Mouse (Mus musculus) gastrocnemius, postnatal 25 days (tissue): ENCODE measurements around the gene Carmil1. TPM values are rescaled to one million over a fixed set of nuclear protein-coding genes. Genes with fewer than 3 reads are reported as not detected.

ENCODE experiments used
- DNase-seq: peaks from one replicate; pipeline ENCODE4 v3.0.0; 2022
- long read RNA-seq, 2 experiments: library from polyadenylated mRNA; stranded (forward); transcript quantifications; one replicate each; pipeline ENCODE4 v2.0.0; 2021
- total RNA-seq, 2 experiments: library from RNA; stranded (reverse); gene quantifications; 1 replicate in 1 of 2; 2 replicates in 1 of 2; pipeline ENCODE4 v1.2.3; 2021

The Carmil1 gene
- 1 to 10 TPM; 1.9 to 3.0 TPM for total RNA-seq
- long read RNA-seq, experiment 1: 0 reads
- long read RNA-seq, experiment 2: 0 reads

GRCm38 (mm10) chr13:24280439-24281431 is at the start of gene Carmil1:
Carmil1 (minus strand) TSS chr13:24280795.
- DNase-seq: peak; percentile 78

- DNase-seq: no peak
Observed at GRCm38 (mm10) chr13:24330128-24330527, 49.5 kb upstream of the Carmil1 start.

- DNase-seq: no peak
Observed at GRCm38 (mm10) chr13:24328036-24328817, 47.6 kb upstream of the Carmil1 start.

GRCm38 (mm10) chr13:24327201-24327600 is 46.6 kb upstream of the Carmil1 start, which contains the start of gene Cmah:
Cmah (plus strand) TSS chr13:24327404.
- DNase-seq: no peak

GRCm38 (mm10) chr13:24321313-24321712 is 40.7 kb upstream of the Carmil1 start:
- DNase-seq: no peak

DNA sequence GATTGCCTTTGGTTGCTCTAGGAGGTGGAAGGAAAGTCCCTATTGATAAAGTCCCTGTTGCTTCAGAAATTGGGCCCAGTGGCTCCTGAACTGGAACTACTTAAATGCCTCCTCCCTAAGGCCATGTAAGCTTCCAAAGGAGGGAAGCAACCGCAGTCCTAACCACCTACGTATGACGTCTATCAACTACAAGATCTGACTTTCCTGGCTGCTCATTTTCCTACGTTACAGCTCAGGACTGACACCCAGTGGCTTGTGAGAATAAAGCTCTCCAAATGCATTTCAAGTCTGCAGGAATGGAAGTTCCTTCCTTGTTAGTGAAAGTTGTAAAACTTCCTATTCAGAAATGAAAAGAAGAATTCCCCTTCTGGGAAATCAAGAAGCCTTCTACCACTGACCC is 38.0 kb upstream of the Carmil1 start:
- DNase-seq: no peak

- DNase-seq: no peak
Observed at GRCm38 (mm10) chr13:24316563-24316962, 36.0 kb upstream of the Carmil1 start.

DNA sequence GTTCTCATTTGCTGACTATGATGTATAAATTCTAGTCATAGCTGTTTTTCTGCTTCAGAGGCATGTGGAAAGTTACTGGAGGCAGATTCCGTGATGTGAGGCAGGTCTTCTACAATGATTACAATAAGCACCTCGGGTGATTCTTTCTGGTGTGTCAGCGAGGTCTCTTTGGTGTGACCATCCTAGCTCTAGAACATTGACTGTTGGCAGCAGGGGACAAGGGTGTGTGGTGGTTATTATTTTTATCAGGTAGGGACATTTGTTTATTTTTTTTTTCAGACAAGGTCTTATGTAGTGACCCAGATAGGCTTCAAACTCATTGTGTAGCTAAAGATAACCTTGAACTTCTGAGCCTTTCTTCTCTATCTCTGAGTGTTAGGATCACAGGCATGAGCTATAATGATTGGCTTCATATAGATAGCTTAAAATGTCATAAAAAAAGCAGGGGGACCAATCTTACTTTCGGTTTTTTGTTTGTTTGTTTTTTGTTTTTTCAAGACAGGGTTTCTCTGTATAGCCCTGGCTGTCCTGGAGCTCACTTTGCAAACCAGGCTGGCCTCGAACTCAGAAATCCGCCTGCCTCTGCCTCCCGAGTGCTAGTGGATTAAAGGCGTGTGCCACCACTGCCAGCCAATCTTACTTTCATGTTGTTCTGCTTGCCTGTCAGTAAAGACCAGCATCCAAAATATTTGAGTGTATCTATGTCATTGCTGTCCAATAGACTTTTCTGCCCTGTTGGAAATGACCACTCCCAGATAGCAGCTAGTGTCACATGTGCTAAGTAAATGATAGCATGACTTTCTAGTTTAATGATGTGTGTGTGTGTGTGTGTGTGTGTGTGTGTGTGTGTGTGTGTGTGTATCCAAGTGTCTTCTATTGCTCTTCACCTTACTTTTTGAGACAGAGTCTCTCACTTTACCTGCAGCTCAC is 30.7 kb upstream of the Carmil1 start:
- DNase-seq: no peak

DNA sequence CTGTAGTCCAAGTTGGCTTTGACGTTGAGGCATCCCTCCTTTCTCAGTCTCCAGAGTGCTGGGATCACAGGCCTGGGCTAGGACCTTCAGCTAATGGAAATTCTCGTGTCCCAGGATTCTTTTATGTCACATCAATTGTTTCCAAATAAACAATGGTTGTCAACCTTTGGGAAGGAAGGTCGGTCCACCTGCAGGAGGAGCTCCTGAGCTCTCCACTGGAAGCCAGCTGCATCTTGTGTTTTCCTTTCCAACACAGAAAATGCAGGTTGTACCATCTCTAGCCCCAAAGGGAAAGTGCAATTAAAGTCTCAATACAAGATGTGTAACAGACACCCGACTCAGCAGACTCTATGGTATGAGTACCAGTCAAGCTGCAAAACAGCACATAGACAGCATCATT is 25.7 kb upstream of the Carmil1 start:
- DNase-seq: no peak

GRCm38 (mm10) chr13:24305486-24305885 is 24.9 kb upstream of the Carmil1 start:
- DNase-seq: no peak

GRCm38 (mm10) chr13:24297252-24297651 is 16.7 kb upstream of the Carmil1 start:
- no peak for DNase-seq

DNA sequence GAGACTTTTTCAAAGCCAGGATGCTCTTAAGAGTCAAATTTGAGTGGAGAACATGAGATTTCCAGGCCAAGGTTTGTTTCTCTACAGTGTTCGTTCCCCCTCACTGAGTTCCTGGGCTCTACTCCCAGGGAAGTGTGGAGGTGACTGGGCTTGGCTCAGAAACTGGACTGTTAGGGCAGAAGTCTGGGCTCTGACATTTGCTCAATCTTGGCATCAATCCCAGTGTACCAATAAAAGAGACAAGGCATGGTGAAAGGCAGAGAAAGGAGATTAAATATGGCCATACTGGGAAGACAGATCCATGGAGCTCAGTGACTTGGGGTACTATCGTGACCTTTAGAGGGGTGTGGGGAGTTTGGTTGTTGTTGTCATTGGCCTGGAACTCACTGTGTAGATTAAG is 6.8 kb upstream of the Carmil1 start:
- DNase-seq: no peak

GRCm38 (mm10) chr13:24279762-24280438 is 695 bp downstream of the Carmil1 start:
- DNase-seq: no peak

- no peak for DNase-seq
Observed at GRCm38 (mm10) chr13:24279407-24279761, 1.2 kb downstream of the Carmil1 start.

DNA sequence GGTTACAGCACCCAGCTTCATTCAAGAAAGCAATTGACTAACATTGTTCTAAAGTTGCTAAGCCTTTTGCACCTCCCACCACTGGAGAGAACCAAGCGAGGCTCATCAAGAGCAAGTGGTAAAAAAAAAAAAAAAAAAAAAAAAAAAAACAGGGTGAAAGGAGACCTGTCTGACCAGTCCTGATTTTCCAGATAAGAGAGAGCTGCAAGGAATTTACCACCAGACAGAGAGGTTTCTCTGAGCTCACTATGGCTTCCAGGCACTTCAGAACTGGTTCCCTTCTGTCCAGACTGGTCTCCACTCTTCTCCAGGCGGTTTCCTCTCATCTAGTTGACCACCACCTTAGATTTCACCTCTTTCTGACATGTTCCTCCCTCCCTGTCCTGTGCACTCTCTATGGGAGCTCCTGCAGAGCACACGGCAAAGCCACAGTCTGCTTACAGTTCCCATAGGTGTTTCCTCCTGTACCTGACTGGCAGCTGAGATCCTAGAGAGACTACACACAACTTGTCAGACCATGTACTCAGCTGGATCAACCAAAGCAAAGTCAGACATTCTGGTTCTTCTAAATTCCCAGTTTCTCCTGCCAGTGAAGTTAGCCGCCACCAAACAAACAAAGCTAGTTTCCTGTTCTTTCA is 7.7 kb downstream of the Carmil1 start:
- no peak for DNase-seq

GRCm38 (mm10) chr13:24269100-24269465 is 11.5 kb downstream of the Carmil1 start:
- DNase-seq: no peak

DNA sequence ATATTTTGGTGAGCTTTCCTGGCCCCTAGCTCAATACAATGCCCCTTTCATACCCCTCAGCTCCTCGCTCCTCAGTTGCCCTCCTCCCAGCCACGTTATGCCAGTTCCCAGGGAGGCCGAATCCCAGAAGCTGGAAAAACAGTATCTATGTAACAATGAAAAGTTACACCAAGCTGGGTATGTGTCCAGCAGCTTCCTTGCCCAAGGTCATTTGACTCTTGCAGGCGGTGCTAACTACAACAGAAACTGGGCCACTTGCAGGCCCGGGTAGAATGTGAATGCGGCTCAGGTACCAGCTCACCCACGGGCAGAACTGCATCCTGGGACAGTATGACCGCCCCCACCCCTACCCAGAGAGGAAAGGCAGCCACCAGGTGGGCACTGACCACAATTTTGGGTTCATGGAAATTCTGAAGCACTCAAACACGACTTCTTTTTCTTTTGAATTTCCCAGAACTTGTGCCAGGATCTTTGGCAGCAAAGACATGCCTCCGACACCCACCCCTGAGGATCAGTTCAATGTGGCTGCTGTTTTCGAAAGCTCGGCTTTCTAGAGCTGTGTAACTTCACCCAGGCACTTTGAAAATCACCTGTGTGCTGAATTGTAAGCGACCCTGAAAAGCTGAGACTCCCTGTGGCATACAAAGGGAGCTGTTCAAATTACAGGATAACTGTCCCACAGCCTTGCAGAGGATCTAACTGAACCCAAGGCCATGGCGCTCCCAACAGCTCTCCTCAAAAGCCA is 12.1 kb downstream of the Carmil1 start:
- no peak for DNase-seq

- no peak for DNase-seq
Observed at GRCm38 (mm10) chr13:24264760-24265159, 15.8 kb downstream of the Carmil1 start.

GRCm38 (mm10) chr13:24263560-24263959 is 17.0 kb downstream of the Carmil1 start:
- no peak for DNase-seq
